ENCODE assay signal across 8 mouse cellular contexts in the genomic region with DNA sequence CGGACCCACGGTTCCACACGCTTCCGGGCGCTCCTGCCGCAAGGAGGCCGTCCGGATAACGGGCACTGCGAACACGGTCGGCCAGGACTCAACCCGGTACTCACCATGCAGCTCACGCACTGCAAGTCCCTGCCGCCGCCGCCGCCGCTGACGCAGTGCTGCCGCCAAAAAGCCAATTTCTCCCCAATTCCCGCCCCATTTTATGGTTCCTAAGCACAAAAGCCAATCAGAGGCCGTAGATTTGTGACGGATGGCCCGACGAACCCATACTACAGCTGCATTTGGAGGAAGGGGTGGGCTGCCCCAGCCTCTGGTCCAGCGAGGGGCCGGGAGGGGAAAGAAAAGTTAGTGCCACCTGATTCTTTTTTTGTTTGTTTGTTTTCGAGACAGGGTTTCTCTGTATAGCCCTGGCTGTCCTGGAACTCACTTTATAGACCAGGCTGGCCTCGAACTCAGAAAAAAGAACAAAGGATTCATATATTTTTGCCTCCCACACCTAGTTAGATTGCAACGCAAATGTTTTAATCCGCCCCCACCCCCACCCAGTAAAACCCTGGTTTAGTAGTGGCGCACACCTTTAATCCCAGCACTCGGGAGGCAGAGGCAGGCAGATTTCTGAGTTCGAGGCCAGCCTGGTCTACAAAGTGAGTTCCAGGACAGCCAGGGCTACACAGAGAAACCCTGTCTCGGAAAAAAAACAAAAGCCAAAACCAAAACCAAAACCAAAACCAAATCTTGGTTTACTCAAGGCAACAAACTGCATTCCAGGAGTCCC.
DNase-seq lines count a peak whose midpoint lies in the region; ATAC-seq and TF ChIP-seq lines count a peak whose summit lies in the region.

No protein-coding gene starts in this region.

- peaks cover 27% of the 10 kb centered on the region for H3K4me1 ChIP-seq in G1E (ENCODE audit: insufficient read depth, low read depth, low read length)
- H3K4me1 ChIP-seq in forebrain, embryonic 16.5 days (replicated peaks; ENCODE audit: control insufficient read depth, insufficient read depth, low read length), result no peaks in the 10 kb centered on the region
- H3K4me1 ChIP-seq in lung, embryonic 14.5 days (ENCODE audit: insufficient read depth), result peaks cover 4% of the 10 kb centered on the region; the same call in 1 of the 2 replicates
- no peaks in the 10 kb centered on the region for H3K4me1 ChIP-seq in olfactory bulb, adult 2 months (ENCODE audit: control insufficient read depth, insufficient read depth, low read length)
- peaks cover 13% of the 10 kb centered on the region for H3K4me1 ChIP-seq in thymus, adult 2 months (replicated peaks; ENCODE audit: control insufficient read depth, insufficient read depth, low read length)

- H3K27ac ChIP-seq in forebrain, embryonic 16.5 days (ENCODE audit: low read length), result no peak overlapping the region
- H3K27ac ChIP-seq in layer of hippocampus, adult 2 months, result peak overlapping the region; percentile 28; the same call in 1 of the 2 replicates
- no peak overlapping the region for H3K27ac ChIP-seq in lung, embryonic 14.5 days (ENCODE audit: low read depth)
- no peak overlapping the region for H3K27ac ChIP-seq in olfactory bulb, adult 2 months (ENCODE audit: insufficient read depth, low read depth, low read length)
- no peak overlapping the region for H3K27ac ChIP-seq in thymus, adult 2 months (ENCODE audit: control insufficient read depth, insufficient read depth, low read length)

- H3K27me3 ChIP-seq in G1E (ENCODE audit: insufficient read depth, low read length), result no peaks in the 10 kb centered on the region
- no peaks in the 10 kb centered on the region for H3K27me3 ChIP-seq in forebrain, embryonic 16.5 days (replicated peaks; ENCODE audit: control insufficient read depth, insufficient read depth, low read length)
- H3K27me3 ChIP-seq in lung, embryonic 14.5 days (ENCODE audit: insufficient read depth, low read length), result no peaks in the 10 kb centered on the region
- no peaks in the 10 kb centered on the region for H3K27me3 ChIP-seq in thymus, adult 2 months (ENCODE audit: control insufficient read depth, insufficient read depth, low read length)

- H3K9ac ChIP-seq in forebrain, embryonic 16.5 days (replicated peaks; ENCODE audit: low read depth, low read length), result peak overlapping the region; percentile 66
- H3K9ac ChIP-seq in lung, embryonic 14.5 days, result peak overlapping the region; percentile 68

- 14% methylated on average over 36 of the region's 36 CpGs for WGBS in forebrain, embryonic 16.5 days
- WGBS in lung, embryonic 14.5 days, result 11% methylated on average over 36 of the region's 36 CpGs
- 15% methylated on average over 36 of the region's 36 CpGs for WGBS in olfactory bulb, adult 2 months
- WGBS in thymus, adult 2 months, result 2% methylated on average over 36 of the region's 36 CpGs

- intact Hi-C loops in heart, postnatal 36 days (cut with DNase I), result no loop called here

- H3K36me3 ChIP-seq in G1E (replicated peaks), result peaks cover 35% of the 10 kb centered on the region
- H3K36me3 ChIP-seq in forebrain, embryonic 16.5 days (ENCODE audit: control insufficient read depth, insufficient read depth), result no peaks in the 10 kb centered on the region; the same call in 1 of the 2 replicates
- H3K36me3 ChIP-seq in lung, embryonic 14.5 days (ENCODE audit: insufficient read depth), result peaks cover 11% of the 10 kb centered on the region; the same call in 1 of the 2 replicates
- H3K36me3 ChIP-seq in thymus, adult 2 months (ENCODE audit: control insufficient read depth, insufficient read depth, low read length), result peaks cover 20% of the 10 kb centered on the region

- H3K9me3 ChIP-seq in G1E (replicated peaks), result peaks cover 33% of the 10 kb centered on the region
- no peaks in the 10 kb centered on the region for H3K9me3 ChIP-seq in forebrain, embryonic 16.5 days (ENCODE audit: control insufficient read depth, low read length)
- H3K9me3 ChIP-seq in lung, embryonic 14.5 days (ENCODE audit: low read depth, low read length), result no peaks in the 10 kb centered on the region

- no peak for TF ChIP-seq POLR2A in olfactory bulb, adult 2 months (IDR thresholded peaks at IDR 0.05; ENCODE audit: insufficient read depth, low read depth, low read length)
- TF ChIP-seq POLR2A in thymus, adult 2 months (IDR thresholded peaks at IDR 0.05; ENCODE audit: control insufficient read depth, extremely low read depth, insufficient read depth, low read length, poor library complexity), result peak; percentile 59

- peak overlapping the region; percentile 71 for H3K4me2 ChIP-seq in forebrain, embryonic 16.5 days (ENCODE audit: low read length)
- peak overlapping the region; percentile 66 for H3K4me2 ChIP-seq in lung, embryonic 14.5 days

- peak overlapping the region; percentile 83 for H3K4me3 ChIP-seq in G1E (ENCODE audit: low read depth, low read length)
- peak overlapping the region; percentile 66 for H3K4me3 ChIP-seq in forebrain, embryonic 16.5 days (replicated peaks; ENCODE audit: low read length)
- H3K4me3 ChIP-seq in layer of hippocampus, adult 2 months, result peak overlapping the region; percentile 74
- peak overlapping the region; percentile 64 for H3K4me3 ChIP-seq in lung, embryonic 14.5 days (ENCODE audit: low read depth, low read length)
- H3K4me3 ChIP-seq in olfactory bulb, adult 2 months (ENCODE audit: insufficient read depth, low read depth, low read length), result peak overlapping the region; percentile 56
- H3K4me3 ChIP-seq in thymus, adult 2 months (ENCODE audit: control insufficient read depth, insufficient read depth, low read length), result peak overlapping the region; percentile 91

- TF ChIP-seq CTCF in G1E (IDR thresholded peaks at IDR 0.05; ENCODE audit: low read depth, low read length), result no peak
- no peak; the same call in 1 of the 2 replicates for TF ChIP-seq CTCF in layer of hippocampus, adult 2 months (conservative IDR thresholded peaks at IDR 0.05)
- TF ChIP-seq CTCF in lung, embryonic 14.5 days (IDR thresholded peaks at IDR 0.05; ENCODE audit: low read depth), result 0 out of 2 replicates have a peak, but pooled peaks have one; percentile 10
- no peak for TF ChIP-seq CTCF in olfactory bulb, adult 2 months (IDR thresholded peaks at IDR 0.05; ENCODE audit: insufficient read depth, low read depth, low read length)
- no peak for TF ChIP-seq CTCF in thymus, adult 2 months (IDR thresholded peaks at IDR 0.05; ENCODE audit: borderline replicate concordance, control insufficient read depth, extremely low read depth, insufficient read depth, low read length, poor library complexity)

- peak; percentile 94 for DNase-seq in G1E (ENCODE audit: low spot score)
- peak; percentile 23 to 40 for DNase-seq in cerebellum, adult 18-20 months
- peak; percentile 88 for DNase-seq in heart, postnatal 36 days
- peak; percentile 77 to 87 for DNase-seq in layer of hippocampus, adult 2 months (ENCODE audit: low spot score in 2 of 2)
- peak; percentile 98 for DNase-seq in lung, embryonic 14.5 days
- peak; percentile 91 for DNase-seq in thymus, adult 2 months

- peak; percentile 99 for ATAC-seq in G1E (ENCODE audit: extremely low read depth, insufficient number of reproducible peaks, low FRiP score, poor library complexity, severe bottlenecking)
- peak; percentile 99 for ATAC-seq in forebrain, embryonic 16.5 days
- peak; percentile 96 for ATAC-seq in lung, embryonic 14.5 days (ENCODE audit: insufficient read depth)

Comparison
In these comparisons a context has a peak if more than half of its experiments do, and no peak if none do; other contexts are left out.
1. DNase-seq: peak in every context shown above with its lines; median percentile 98 in lung, embryonic 14.5 days; 94 in G1E; 91 in thymus, adult 2 months; 88 in heart, postnatal 36 days; 82 in layer of hippocampus, adult 2 months; 32 in cerebellum, adult 18-20 months.